Mouse (Mus musculus): Measurements from ENCODE around the gene 1600014C23Rik. TPM values are rescaled to one million over a fixed set of nuclear protein-coding genes. Genes with fewer than 3 reads are reported as not detected.
A peak's percentile ranks its signal among the peaks of the same experiment; 100 is the strongest.

The 1600014C23Rik gene
- polyA plus RNA-seq, 1 experiment from 2014 or later, result not detected

DNA sequence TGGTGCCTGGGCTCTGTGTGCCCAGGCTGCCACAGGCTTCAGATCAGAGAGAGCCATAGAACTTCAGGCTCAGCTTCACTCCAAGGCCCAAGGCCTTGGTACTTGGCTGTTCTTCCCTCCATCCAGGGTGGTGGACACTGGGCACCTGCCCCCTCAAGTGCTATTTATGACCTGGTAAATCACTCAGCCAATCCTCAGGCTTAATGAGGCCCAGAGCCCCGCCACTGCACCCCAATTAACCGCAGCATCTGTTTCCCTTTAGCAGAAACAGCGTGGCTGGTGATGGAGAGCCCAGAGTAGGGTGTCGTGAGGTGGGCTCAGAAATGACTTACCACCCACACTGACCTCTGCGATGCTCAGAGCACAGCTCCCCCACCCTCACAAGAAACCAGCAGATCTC lies 23.2 kb upstream of the 1600014C23Rik start:
- H3K9me3 ChIP-seq (ENCODE audit: control insufficient read depth, low read length), result no peaks in the 10 kb centered on the region
- no peak overlapping the region for H3K27ac ChIP-seq
- ATAC-seq (ENCODE audit: low FRiP score) (no peak), DNase-seq (ENCODE audit: low spot score) (no peak)
- no peak overlapping the region for H3K4me2 ChIP-seq (replicated peaks)
- WGBS, result 72% methylated on average over 5 of the region's 5 CpGs
- H3K4me1 ChIP-seq (replicated peaks; ENCODE audit: control insufficient read depth, insufficient read depth, low read length), result 0 out of 2 replicates have a peak, but pooled peaks cover 3% of the 10 kb centered on the region
- no peak overlapping the region for H3K4me3 ChIP-seq (replicated peaks; ENCODE audit: low read length)
- H3K9ac ChIP-seq, result no peak overlapping the region
- no peaks in the 10 kb centered on the region for H3K36me3 ChIP-seq (replicated peaks; ENCODE audit: control insufficient read depth, insufficient read depth)
- H3K27me3 ChIP-seq (ENCODE audit: control insufficient read depth, insufficient read depth, low read length), result no peaks in the 10 kb centered on the region

DNA sequence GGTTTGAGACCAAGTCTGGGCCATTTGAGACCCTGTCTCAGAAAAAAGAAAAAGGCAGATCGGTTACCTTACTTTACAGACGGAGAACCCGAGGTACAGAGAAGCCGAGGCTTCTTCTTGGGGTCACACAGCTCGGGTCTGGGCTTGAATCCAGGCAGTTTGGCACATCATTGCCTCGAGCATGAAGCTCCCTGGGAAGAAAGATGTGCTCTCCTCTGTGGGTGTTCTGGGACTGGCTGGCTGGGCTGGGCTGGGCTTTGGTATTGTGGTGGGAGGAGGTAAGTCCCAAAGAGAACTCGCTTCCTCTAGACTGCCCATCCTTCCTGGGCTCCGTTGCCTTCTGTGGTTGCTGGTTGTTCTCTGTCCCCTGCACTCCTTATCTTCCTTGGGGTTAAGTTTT lies 22.7 kb upstream of the 1600014C23Rik start:
- Histone ChIP-seq H3K4me2 (replicated peaks) (no peak overlapping the region), H3K9me3 (ENCODE audit: control insufficient read depth, low read length) (no peaks in the 10 kb centered on the region), H3K27ac (no peak overlapping the region), H3K4me3 (replicated peaks; ENCODE audit: low read length) (no peak overlapping the region), H3K4me1 (replicated peaks; ENCODE audit: control insufficient read depth, insufficient read depth, low read length) (0 out of 2 replicates have a peak, but pooled peaks cover 3% of the 10 kb centered on the region), H3K36me3 (replicated peaks; ENCODE audit: control insufficient read depth, insufficient read depth) (no peaks in the 10 kb centered on the region), H3K27me3 (ENCODE audit: control insufficient read depth, insufficient read depth, low read length) (no peaks in the 10 kb centered on the region), H3K9ac (no peak overlapping the region)
- no peak for ATAC-seq (ENCODE audit: low FRiP score)
- WGBS, result 69% methylated on average over 8 of the region's 8 CpGs
- no peak for DNase-seq (ENCODE audit: low spot score)

DNA sequence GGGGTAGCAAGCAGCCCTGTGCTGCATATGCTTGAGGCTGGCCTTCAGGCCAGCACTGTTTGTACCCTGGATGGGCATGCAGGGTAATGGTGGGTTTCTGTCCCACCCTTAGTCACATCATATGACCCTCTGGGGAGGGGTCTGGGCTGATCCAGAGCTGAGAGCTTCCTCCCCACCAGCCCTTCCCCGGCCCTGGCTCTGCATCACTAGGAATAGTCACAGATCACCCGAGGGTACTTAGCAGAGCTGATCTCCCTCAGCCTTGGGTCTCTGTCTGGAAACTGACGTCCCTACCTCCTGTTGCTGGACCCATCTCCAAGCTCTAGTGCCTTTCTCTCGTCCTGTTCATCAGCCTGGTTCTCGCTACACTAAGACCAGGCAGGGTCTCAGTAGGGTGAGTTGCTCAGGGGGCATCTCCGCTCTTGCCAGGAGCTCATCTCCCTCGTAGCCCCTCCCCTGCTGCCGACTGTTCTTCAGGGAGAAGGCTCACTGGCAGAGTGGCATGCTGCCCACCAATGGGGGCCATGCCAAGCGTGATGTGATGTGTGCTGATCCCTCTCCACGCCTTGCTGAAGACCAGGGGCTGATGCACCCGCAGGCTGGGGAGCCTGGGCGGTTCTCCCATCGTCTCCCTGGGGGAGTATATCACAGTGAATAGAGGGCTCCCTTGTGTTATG lies 20.7 kb upstream of the 1600014C23Rik start:
- no peak overlapping the region for H3K27ac ChIP-seq

GRCm38 (mm10) chr17:45752678-45753077 lies 19.0 kb upstream of the 1600014C23Rik start:
- WGBS, result 52% methylated on average over 11 of the region's 11 CpGs
- H3K36me3 ChIP-seq (replicated peaks; ENCODE audit: control insufficient read depth, insufficient read depth), result no peaks in the 10 kb centered on the region
- no peak overlapping the region for H3K9ac ChIP-seq
- no peak for DNase-seq (ENCODE audit: low spot score)
- no peaks in the 10 kb centered on the region for H3K27me3 ChIP-seq (ENCODE audit: control insufficient read depth, insufficient read depth, low read length)
- H3K9me3 ChIP-seq (ENCODE audit: control insufficient read depth, low read length), result no peaks in the 10 kb centered on the region
- H3K27ac ChIP-seq, result no peak overlapping the region
- no peak for ATAC-seq (ENCODE audit: low FRiP score)
- H3K4me2 ChIP-seq (replicated peaks), result no peak overlapping the region
- no peak overlapping the region for H3K4me3 ChIP-seq (replicated peaks; ENCODE audit: low read length)
- no peaks in the 10 kb centered on the region for H3K4me1 ChIP-seq (replicated peaks; ENCODE audit: control insufficient read depth, insufficient read depth, low read length)

More for the DNA sequence above, 20.7 kb upstream of the 1600014C23Rik start:
- H3K4me2 ChIP-seq (replicated peaks), result no peak overlapping the region
- H3K4me1 ChIP-seq (replicated peaks; ENCODE audit: control insufficient read depth, insufficient read depth, low read length), result no peaks in the 10 kb centered on the region
- 71% methylated on average over 13 of the region's 13 CpGs for WGBS
- no peaks in the 10 kb centered on the region for H3K9me3 ChIP-seq (ENCODE audit: control insufficient read depth, low read length)
- no peaks in the 10 kb centered on the region for H3K36me3 ChIP-seq (replicated peaks; ENCODE audit: control insufficient read depth, insufficient read depth)
- no peaks in the 10 kb centered on the region for H3K27me3 ChIP-seq (ENCODE audit: control insufficient read depth, insufficient read depth, low read length)
- DNase-seq (ENCODE audit: low spot score), result peak; percentile 58
- peak; percentile 61; the same call in 1 of the 2 replicates for ATAC-seq (ENCODE audit: low FRiP score)
- H3K4me3 ChIP-seq (replicated peaks; ENCODE audit: low read length), result no peak overlapping the region
- H3K9ac ChIP-seq, result no peak overlapping the region

GRCm38 (mm10) chr17:45752053-45752452 lies 18.4 kb upstream of the 1600014C23Rik start:
- no peak for ATAC-seq (ENCODE audit: low FRiP score)
- H3K9ac ChIP-seq, result no peak overlapping the region
- no peak overlapping the region for H3K27ac ChIP-seq
- H3K36me3 ChIP-seq (replicated peaks; ENCODE audit: control insufficient read depth, insufficient read depth), result no peaks in the 10 kb centered on the region
- no peaks in the 10 kb centered on the region for H3K27me3 ChIP-seq (ENCODE audit: control insufficient read depth, insufficient read depth, low read length)
- no peaks in the 10 kb centered on the region for H3K4me1 ChIP-seq (replicated peaks; ENCODE audit: control insufficient read depth, insufficient read depth, low read length)
- no peak for DNase-seq (ENCODE audit: low spot score)
- H3K4me3 ChIP-seq (replicated peaks; ENCODE audit: low read length), result no peak overlapping the region
- no peaks in the 10 kb centered on the region for H3K9me3 ChIP-seq (ENCODE audit: control insufficient read depth, low read length)
- WGBS, result 86% methylated on average over 8 of the region's 8 CpGs
- no peak overlapping the region for H3K4me2 ChIP-seq (replicated peaks)

GRCm38 (mm10) chr17:45751359-45751758 lies 17.7 kb upstream of the 1600014C23Rik start:
- ATAC-seq (ENCODE audit: low FRiP score) (no peak), DNase-seq (ENCODE audit: low spot score) (no peak)
- Histone ChIP-seq H3K9me3 (ENCODE audit: control insufficient read depth, low read length) (no peaks in the 10 kb centered on the region), H3K9ac (no peak overlapping the region), H3K4me1 (replicated peaks; ENCODE audit: control insufficient read depth, insufficient read depth, low read length) (no peaks in the 10 kb centered on the region), H3K27me3 (ENCODE audit: control insufficient read depth, insufficient read depth, low read length) (no peaks in the 10 kb centered on the region), H3K4me2 (replicated peaks) (no peak overlapping the region), H3K27ac (no peak overlapping the region), H3K36me3 (replicated peaks; ENCODE audit: control insufficient read depth, insufficient read depth) (no peaks in the 10 kb centered on the region), H3K4me3 (replicated peaks; ENCODE audit: low read length) (no peak overlapping the region)
- 96% methylated on average over 1 of the region's 1 CpGs for WGBS

DNA sequence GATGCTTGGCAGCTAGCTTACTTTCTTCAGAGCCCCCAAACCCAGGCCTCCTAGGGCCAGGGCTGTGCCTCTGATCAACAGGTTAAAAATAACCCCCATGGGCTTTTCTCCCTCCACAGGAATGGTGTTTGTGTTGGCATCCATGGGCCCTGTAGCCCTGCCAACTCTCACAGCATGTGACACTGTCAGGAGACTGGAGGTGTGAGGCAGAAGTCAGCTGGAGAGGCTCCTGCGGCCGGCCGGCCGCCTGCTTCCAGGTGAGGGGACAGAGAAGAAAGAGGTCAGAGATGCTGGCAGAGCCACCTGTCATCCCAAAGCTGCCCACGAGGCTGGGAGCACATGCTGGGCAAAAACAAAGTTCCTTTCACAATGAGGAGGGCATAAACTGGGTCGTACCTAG lies 15.5 kb upstream of the 1600014C23Rik start:
- H3K27me3 ChIP-seq (ENCODE audit: control insufficient read depth, insufficient read depth, low read length), result no peaks in the 10 kb centered on the region
- H3K27ac ChIP-seq, result no peak overlapping the region
- DNase-seq (ENCODE audit: low spot score) (no peak), ATAC-seq (ENCODE audit: low FRiP score) (no peak)
- no peaks in the 10 kb centered on the region for H3K36me3 ChIP-seq (replicated peaks; ENCODE audit: control insufficient read depth, insufficient read depth)
- no peaks in the 10 kb centered on the region for H3K4me1 ChIP-seq (replicated peaks; ENCODE audit: control insufficient read depth, insufficient read depth, low read length)
- no peak overlapping the region for H3K4me3 ChIP-seq (replicated peaks; ENCODE audit: low read length)
- H3K4me2 ChIP-seq (replicated peaks), result no peak overlapping the region
- H3K9ac ChIP-seq, result no peak overlapping the region
- H3K9me3 ChIP-seq (ENCODE audit: control insufficient read depth, low read length), result no peaks in the 10 kb centered on the region
- 70% methylated on average over 6 of the region's 6 CpGs for WGBS

- Histone ChIP-seq H3K4me1 (replicated peaks; ENCODE audit: control insufficient read depth, insufficient read depth, low read length) (no peaks in the 10 kb centered on the region), H3K9ac (no peak overlapping the region), H3K4me3 (replicated peaks; ENCODE audit: low read length) (no peak overlapping the region), H3K36me3 (replicated peaks; ENCODE audit: control insufficient read depth, insufficient read depth) (no peaks in the 10 kb centered on the region), H3K27ac (no peak overlapping the region), H3K4me2 (replicated peaks) (no peak overlapping the region), H3K27me3 (ENCODE audit: control insufficient read depth, insufficient read depth, low read length) (no peaks in the 10 kb centered on the region), H3K9me3 (ENCODE audit: control insufficient read depth, low read length) (no peaks in the 10 kb centered on the region)
- DNase-seq (ENCODE audit: low spot score), result no peak
- ATAC-seq (ENCODE audit: low FRiP score), result no peak
- WGBS, result 63% methylated on average over 16 of the region's 16 CpGs
Observed at GRCm38 (mm10) chr17:45747858-45748785, 14.5 kb upstream of the 1600014C23Rik start.

- Histone ChIP-seq H3K4me1 (replicated peaks; ENCODE audit: control insufficient read depth, insufficient read depth, low read length) (no peaks in the 10 kb centered on the region), H3K27me3 (ENCODE audit: control insufficient read depth, insufficient read depth, low read length) (no peaks in the 10 kb centered on the region), H3K4me2 (replicated peaks) (no peak overlapping the region), H3K4me3 (replicated peaks; ENCODE audit: low read length) (no peak overlapping the region), H3K9me3 (ENCODE audit: control insufficient read depth, low read length) (no peaks in the 10 kb centered on the region), H3K36me3 (replicated peaks; ENCODE audit: control insufficient read depth, insufficient read depth) (no peaks in the 10 kb centered on the region), H3K27ac (no peak overlapping the region), H3K9ac (no peak overlapping the region)
- ATAC-seq (ENCODE audit: low FRiP score), result no peak
- DNase-seq (ENCODE audit: low spot score), result no peak
- 95% methylated on average over 4 of the region's 4 CpGs for WGBS
Observed at GRCm38 (mm10) chr17:45747293-45747692, 13.6 kb upstream of the 1600014C23Rik start.

All from hindbrain, embryonic 14.5 days (tissue).